In genomic region chr2:132781439-132782068, GRCm38 (mm10) we compare ENCODE assay signal across 8 mouse cellular contexts. TPM values are rescaled to one million over a fixed set of nuclear protein-coding genes. Genes with fewer than 3 reads are reported as not detected.
DNase-seq lines count a peak whose midpoint lies in the region; ATAC-seq and TF ChIP-seq lines count a peak whose summit lies in the region.

No protein-coding gene starts in this region.

- TF ChIP-seq CTCF in forebrain, postnatal 0 days (IDR thresholded peaks at IDR 0.05; ENCODE audit: low read depth), result peak; percentile 69
- TF ChIP-seq CTCF in layer of hippocampus, adult 2 months (conservative IDR thresholded peaks at IDR 0.05), result peak; percentile 44
- no peak for TF ChIP-seq CTCF in lung, adult 2 months (IDR thresholded peaks at IDR 0.05; ENCODE audit: insufficient read depth, low read length)

- peak overlapping the region; percentile 95 for H3K27ac ChIP-seq in forebrain, postnatal 0 days (ENCODE audit: low read depth, low read length)
- H3K27ac ChIP-seq in layer of hippocampus, adult 2 months, result peak overlapping the region; percentile 96

- no peaks in the 10 kb centered on the region for H3K9me3 ChIP-seq in forebrain, postnatal 0 days (ENCODE audit: low read length)

- H3K9ac ChIP-seq in forebrain, postnatal 0 days, result peak overlapping the region; percentile 86

- TF ChIP-seq POLR2A in lung, adult 2 months (IDR thresholded peaks at IDR 0.05; ENCODE audit: borderline replicate concordance, extremely low read depth, low read depth, low read length), result no peak

- ATAC-seq in cerebellum, adult (ENCODE audit: insufficient number of reproducible peaks, low FRiP score, low TSS enrichment), result peak; percentile 84
- ATAC-seq in forebrain, postnatal 0 days, result peak; percentile 98

- H3K36me3 ChIP-seq in forebrain, postnatal 0 days (ENCODE audit: insufficient read depth), result no peaks in the 10 kb centered on the region

- H3K4me2 ChIP-seq in forebrain, postnatal 0 days (ENCODE audit: low read depth), result peak overlapping the region; percentile 64

- no peaks in the 10 kb centered on the region for H3K27me3 ChIP-seq in forebrain, postnatal 0 days (ENCODE audit: insufficient read depth, low read length)

- peak; percentile 17 to 23 for DNase-seq in CD8-positive naive resting alpha-beta T cell, adult 2 months (ENCODE audit: low read depth in 2 of 2, low spot score in 2 of 2)
- DNase-seq in forebrain, postnatal 0 days, result peak; percentile 90
- peak; percentile 85 for DNase-seq in heart, postnatal 36 days
- DNase-seq in layer of hippocampus, adult 2 months (ENCODE audit: low spot score in 2 of 2), result peak; percentile 84
- DNase-seq in lung, adult 2 months, result peak; percentile 58
- peak; percentile 94 for DNase-seq in ovary, postnatal 10 days (ENCODE audit: low spot score)
- peak; percentile 66 to 85 for DNase-seq in thymus, postnatal 10 days (ENCODE audit: low spot score in 2 of 2)

- H3K4me3 ChIP-seq in forebrain, postnatal 0 days (ENCODE audit: low read depth, low read length), result peak overlapping the region; percentile 73
- peak overlapping the region; percentile 81 for H3K4me3 ChIP-seq in layer of hippocampus, adult 2 months
- H3K4me3 ChIP-seq in lung, adult 2 months (replicated peaks; ENCODE audit: extremely low read depth, low read depth, low read length), result no peak overlapping the region

- H3K4me1 ChIP-seq in forebrain, postnatal 0 days (ENCODE audit: insufficient read depth), result no peaks in the 10 kb centered on the region
- no peaks in the 10 kb centered on the region for H3K4me1 ChIP-seq in lung, adult 2 months (ENCODE audit: control insufficient read depth, insufficient read depth, low read length)

- under 1% methylated on average over 40 of the region's 41 CpGs for WGBS in forebrain, postnatal 0 days
- WGBS in lung, adult 2 months, result 1% methylated on average over 41 of the region's 41 CpGs

- intact Hi-C loops in heart, postnatal 36 days (cut with DNase I), result loop anchor here (10.0 kb wide), 1 partner anchor 267 kb away; no protein-coding TSS in a partner anchor

RNA-seq across cellular contexts. Expression of gene Chgb, which starts 0.5 kb away (rescaled TPM):
- 43.7 and 50.0 TPM in 2 replicates for total RNA-seq in forebrain, postnatal 0 days (2014; rRNA removed)
- 69.5 and 90.5 TPM in 2 replicates for polyA plus RNA-seq in forebrain, postnatal 0 days (2015; fragmentation: Nextera tagmentation; extraction: Ambion mirVana)
- under 1 TPM; 0.16 to 0.61 TPM for total RNA-seq in heart, postnatal 36 days (2021)
- total RNA-seq in layer of hippocampus, adult 2 months (2021), result 100 to 1,000 TPM; 339 to 356 TPM
- 0.07 and 0.31 TPM in 2 replicates for polyA plus RNA-seq in lung, adult 2 months (2012; rRNA removed)

RNA-seq across cellular contexts. Expression of gene Trmt6, which starts 34.3 kb away (rescaled TPM):
- total RNA-seq in forebrain, postnatal 0 days (2014; rRNA removed), result 18.2 and 23.5 TPM in 2 replicates
- 31.9 and 34.3 TPM in 2 replicates for polyA plus RNA-seq in forebrain, postnatal 0 days (2015; fragmentation: Nextera tagmentation; extraction: Ambion mirVana)
- 1 to 10 TPM; 6.9 to 7.0 TPM for total RNA-seq in heart, postnatal 36 days (2021)
- 10 to 100 TPM; 28.8 to 30.9 TPM for total RNA-seq in layer of hippocampus, adult 2 months (2021)
- polyA plus RNA-seq in lung, adult 2 months (2012; rRNA removed), result 1.7 and 3.3 TPM in 2 replicates

RNA-seq across cellular contexts. Expression of gene Mcm8, which starts 34.4 kb away (rescaled TPM):
- total RNA-seq in forebrain, postnatal 0 days (2014; rRNA removed), result 3.5 and 4.6 TPM in 2 replicates
- polyA plus RNA-seq in forebrain, postnatal 0 days (2015; fragmentation: Nextera tagmentation; extraction: Ambion mirVana), result 3.9 and 4.0 TPM in 2 replicates
- 1 to 10 TPM; 1.8 to 2.4 TPM for total RNA-seq in heart, postnatal 36 days (2021)
- total RNA-seq in layer of hippocampus, adult 2 months (2021), result 1 to 10 TPM; 3.7 to 4.5 TPM
- polyA plus RNA-seq in lung, adult 2 months (2012; rRNA removed), result 0.57 and 0.78 TPM in 2 replicates

Comparison
In these comparisons a context has a peak if more than half of its experiments do, and no peak if none do; other contexts are left out.
1. DNase-seq: peak in every context shown above with its lines; median percentile 94 in ovary, postnatal 10 days; 90 in forebrain, postnatal 0 days; 85 in heart, postnatal 36 days; 84 in layer of hippocampus, adult 2 months; 76 in thymus, postnatal 10 days; 58 in lung, adult 2 months; 20 in CD8-positive naive resting alpha-beta T cell, adult 2 months.
2. RNA of gene Chgb, which starts 0.5 kb away (total RNA-seq): 339 to 356 TPM in layer of hippocampus, adult 2 months and 43.7 to 50.0 TPM in forebrain, postnatal 0 days; 0.16 to 0.61 TPM in heart, postnatal 36 days; every median in the first group is over 10 times any median in the second.